Mouse (Mus musculus): Measurements from ENCODE around the gene Ccdc122. TPM values are rescaled to one million over a fixed set of nuclear protein-coding genes. Genes with fewer than 3 reads are reported as not detected.

The Ccdc122 gene
- polyA plus RNA-seq, 1 experiment from 2014 or later: 3.5 TPM

DNA sequence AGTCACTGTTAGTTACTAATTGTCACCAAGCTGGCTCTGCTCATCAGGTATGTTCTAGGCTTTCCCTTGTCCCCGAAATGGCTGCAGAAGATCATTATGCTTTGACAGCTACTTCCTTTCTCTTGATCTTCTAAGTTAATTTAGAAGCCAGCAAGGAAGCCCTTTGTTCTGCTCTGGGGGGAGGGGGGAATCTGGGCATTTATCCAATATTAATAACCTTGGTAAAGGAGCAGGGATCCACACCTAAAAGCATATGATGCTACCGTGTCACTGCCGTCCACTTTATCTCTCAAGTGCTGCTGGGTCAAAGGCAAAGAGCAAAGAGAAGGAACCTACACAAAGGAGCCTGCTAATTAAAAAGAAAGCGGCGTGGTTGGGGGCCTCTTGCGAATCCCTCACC lies 100.4 kb downstream of the Ccdc122 start:
- Histone ChIP-seq H3K9me3 (no peaks in the 10 kb centered on the region), H3K27me3 (no peaks in the 10 kb centered on the region; the same call in 1 of the 2 replicates), H3K36me3 (no peaks in the 10 kb centered on the region), H3K4me3 (no peak overlapping the region), H3K4me2 (no peak overlapping the region), H3K27ac (no peak overlapping the region), H3K4me1 (0 out of 2 replicates have a peak, but pooled peaks cover 1% of the 10 kb centered on the region), H3K9ac (no peak overlapping the region)
- no peak for ATAC-seq (ENCODE audit: insufficient number of reproducible peaks, insufficient read depth, low FRiP score, low TSS enrichment, low read depth)
- WGBS: 54% methylated on average over 6 of the region's 6 CpGs

DNA sequence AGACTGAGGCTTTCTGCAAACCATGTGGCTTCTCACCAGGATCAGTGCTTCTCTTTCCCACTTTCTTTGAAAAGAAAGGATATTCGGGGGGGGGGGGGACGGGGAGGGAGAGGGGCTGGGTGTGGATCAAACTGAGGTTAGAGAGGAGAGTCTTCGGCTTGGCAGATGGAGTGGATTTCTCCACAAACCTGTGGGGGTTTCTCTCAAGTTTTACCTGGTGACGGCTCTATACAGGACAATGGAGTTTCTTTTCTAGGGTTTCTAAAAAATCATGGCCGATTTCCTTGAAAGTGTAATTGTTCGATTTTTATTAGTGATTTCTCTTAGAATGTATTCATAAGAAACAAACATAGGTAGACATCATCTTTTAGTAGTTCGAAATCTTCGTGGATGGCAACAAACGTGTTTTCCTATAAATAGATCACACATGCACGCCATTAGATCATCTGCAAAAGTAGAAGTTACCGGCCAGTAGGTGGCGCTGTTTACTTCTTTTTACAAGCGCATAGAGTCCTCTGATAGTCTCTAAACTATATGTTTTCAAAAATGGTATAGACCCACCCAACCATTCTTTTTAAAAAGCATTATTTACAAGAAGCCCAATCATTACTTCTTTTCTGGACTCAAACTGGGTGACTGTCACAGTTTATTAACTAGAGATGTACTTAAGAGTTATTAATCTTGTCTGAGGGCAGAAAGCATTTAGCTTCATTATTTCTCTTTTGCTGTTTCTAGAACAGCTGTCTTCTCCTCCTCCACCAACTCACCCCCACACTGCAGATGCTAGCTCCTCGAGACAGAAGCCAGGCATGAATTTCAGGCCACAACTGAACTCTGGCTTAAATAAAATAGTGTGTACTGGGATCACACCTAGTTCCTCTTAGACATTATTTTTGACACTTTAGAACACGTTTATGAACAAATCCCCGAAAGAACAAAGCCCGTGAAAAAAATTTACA lies 105.0 kb downstream of the Ccdc122 start:
- WGBS: 29% methylated on average over 17 of the region's 17 CpGs
- ATAC-seq (ENCODE audit: insufficient number of reproducible peaks, insufficient read depth, low FRiP score, low TSS enrichment, low read depth): peak; percentile 72; the same call in 1 of the 2 replicates
- H3K4me3 ChIP-seq: no peak overlapping the region
- 0 out of 2 replicates have a peak overlapping the region, but pooled peaks have one; percentile 16 for H3K4me2 ChIP-seq
- no peaks in the 10 kb centered on the region for H3K9me3 ChIP-seq
- no peak overlapping the region for H3K9ac ChIP-seq
- no peaks in the 10 kb centered on the region for H3K36me3 ChIP-seq
- H3K27ac ChIP-seq: no peak overlapping the region
- H3K27me3 ChIP-seq: no peaks in the 10 kb centered on the region; the same call in 1 of the 2 replicates
- H3K4me1 ChIP-seq: 0 out of 2 replicates have a peak, but pooled peaks cover 3% of the 10 kb centered on the region

DNA sequence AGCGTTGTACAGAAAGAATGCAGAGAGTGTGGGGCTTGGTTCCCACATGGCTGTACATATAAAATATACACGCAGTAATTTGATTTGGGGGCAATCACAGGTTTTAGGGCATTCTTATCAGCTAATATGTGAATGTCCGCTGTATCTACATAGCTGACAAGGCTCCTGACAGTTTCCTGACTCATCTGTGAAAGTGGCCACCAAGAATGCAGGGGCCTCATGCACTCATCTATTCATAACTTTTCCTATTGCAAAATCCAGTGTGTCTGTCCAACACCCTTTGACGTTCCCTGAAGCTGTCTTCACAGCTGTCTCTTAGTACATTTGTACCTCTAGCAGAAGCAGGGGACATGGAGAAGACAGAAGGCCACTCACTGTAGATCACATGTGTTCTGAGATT lies 108.5 kb downstream of the Ccdc122 start:
- no peak overlapping the region for H3K4me2 ChIP-seq
- H3K27me3 ChIP-seq: no peaks in the 10 kb centered on the region; the same call in 1 of the 2 replicates
- WGBS: 81% methylated on average over 4 of the region's 4 CpGs
- H3K36me3 ChIP-seq: no peaks in the 10 kb centered on the region
- no peak overlapping the region for H3K4me3 ChIP-seq
- H3K27ac ChIP-seq: no peak overlapping the region
- H3K9me3 ChIP-seq: no peaks in the 10 kb centered on the region
- H3K9ac ChIP-seq: no peak overlapping the region
- H3K4me1 ChIP-seq: 0 out of 2 replicates have a peak, but pooled peaks cover 3% of the 10 kb centered on the region
- ATAC-seq (ENCODE audit: insufficient number of reproducible peaks, insufficient read depth, low FRiP score, low TSS enrichment, low read depth): no peak

DNA sequence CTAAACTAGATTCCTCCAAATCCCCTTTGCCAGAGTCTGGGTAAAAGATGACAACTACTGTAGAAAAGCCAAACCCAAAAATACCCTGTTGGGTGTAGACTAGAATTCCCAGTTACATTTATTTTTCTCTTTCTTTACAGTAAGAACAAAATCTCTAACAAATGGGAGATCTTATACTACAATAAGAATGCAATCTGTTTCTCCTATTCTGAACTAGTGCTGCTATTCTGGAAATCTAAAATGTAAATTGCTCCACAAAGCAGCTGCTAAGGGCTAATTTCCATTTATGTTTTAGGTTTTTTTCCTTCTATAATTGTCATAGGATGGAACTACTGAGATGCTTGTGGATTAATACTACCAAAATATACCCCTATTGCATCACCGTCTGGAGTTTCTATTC lies 111.1 kb downstream of the Ccdc122 start:
- WGBS: 91% methylated on average over 1 of the region's 1 CpGs
- Histone ChIP-seq H3K27me3 (no peaks in the 10 kb centered on the region), H3K36me3 (no peaks in the 10 kb centered on the region)

DNA sequence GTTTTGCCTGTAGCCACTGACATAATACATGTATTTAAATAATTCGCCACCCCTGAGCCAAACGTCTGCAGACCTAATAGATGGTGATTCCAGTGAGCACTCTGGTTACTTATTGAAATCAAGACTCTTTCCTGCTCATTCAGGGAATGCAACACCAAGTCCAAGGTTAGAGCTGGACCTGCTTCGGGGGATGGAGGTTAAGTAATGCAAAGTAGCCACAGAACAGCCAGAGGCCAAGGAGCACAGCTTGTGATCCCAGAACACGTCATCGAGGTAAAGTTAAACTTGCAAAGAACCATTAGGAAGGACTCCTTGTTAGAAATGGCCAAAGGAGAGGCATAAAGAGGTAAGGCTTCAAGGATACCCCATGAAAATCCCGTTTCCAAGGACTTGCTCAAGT lies 114.0 kb downstream of the Ccdc122 start:
- H3K4me2 ChIP-seq: no peak overlapping the region
- no peaks in the 10 kb centered on the region for H3K36me3 ChIP-seq
- no peak overlapping the region for H3K4me3 ChIP-seq
- no peaks in the 10 kb centered on the region for H3K9me3 ChIP-seq
- ATAC-seq (ENCODE audit: insufficient number of reproducible peaks, insufficient read depth, low FRiP score, low TSS enrichment, low read depth): no peak
- no peak overlapping the region for H3K9ac ChIP-seq
- peaks cover 19% of the 10 kb centered on the region for H3K4me1 ChIP-seq
- H3K27me3 ChIP-seq: peaks cover 7% of the 10 kb centered on the region; the same call in 1 of the 2 replicates
- WGBS: 68% methylated on average over 6 of the region's 6 CpGs
- H3K27ac ChIP-seq: no peak overlapping the region

More for the DNA sequence above, 111.1 kb downstream of the Ccdc122 start:
- Histone ChIP-seq H3K4me3 (no peak overlapping the region), H3K4me2 (no peak overlapping the region), H3K9me3 (no peaks in the 10 kb centered on the region), H3K9ac (no peak overlapping the region), H3K27ac (no peak overlapping the region), H3K4me1 (peaks cover 4% of the 10 kb centered on the region; the same call in 1 of the 2 replicates)
- ATAC-seq (ENCODE audit: insufficient number of reproducible peaks, insufficient read depth, low FRiP score, low TSS enrichment, low read depth): no peak

DNA sequence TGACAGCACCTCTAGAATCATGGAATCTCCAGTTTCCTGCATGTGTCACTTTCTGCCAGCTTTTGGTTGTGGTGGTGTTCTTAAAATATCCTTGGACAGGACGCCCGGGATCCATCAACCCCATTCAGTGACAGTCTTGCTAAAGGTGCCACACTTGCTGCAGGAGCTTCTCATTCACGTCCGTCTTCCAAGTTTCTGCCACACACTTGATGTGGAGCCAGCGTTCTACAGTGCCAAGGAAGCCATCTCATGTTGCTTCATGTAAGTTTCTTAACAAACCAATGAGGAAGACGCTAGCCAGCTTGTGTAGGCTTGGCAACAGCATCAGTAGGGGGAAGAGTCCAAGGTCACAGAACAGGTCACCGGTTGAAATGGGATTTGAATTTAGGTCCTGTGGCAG lies 114.9 kb downstream of the Ccdc122 start:
- no peak for ATAC-seq (ENCODE audit: insufficient number of reproducible peaks, insufficient read depth, low FRiP score, low TSS enrichment, low read depth)
- H3K9ac ChIP-seq: no peak overlapping the region
- WGBS: 71% methylated on average over 7 of the region's 7 CpGs
- peaks cover 24% of the 10 kb centered on the region for H3K4me1 ChIP-seq
- H3K4me3 ChIP-seq: no peak overlapping the region
- no peak overlapping the region for H3K27ac ChIP-seq
- H3K9me3 ChIP-seq: no peaks in the 10 kb centered on the region
- peaks cover 9% of the 10 kb centered on the region; the same call in 1 of the 2 replicates for H3K27me3 ChIP-seq
- H3K36me3 ChIP-seq: no peaks in the 10 kb centered on the region
- H3K4me2 ChIP-seq: no peak overlapping the region

DNA sequence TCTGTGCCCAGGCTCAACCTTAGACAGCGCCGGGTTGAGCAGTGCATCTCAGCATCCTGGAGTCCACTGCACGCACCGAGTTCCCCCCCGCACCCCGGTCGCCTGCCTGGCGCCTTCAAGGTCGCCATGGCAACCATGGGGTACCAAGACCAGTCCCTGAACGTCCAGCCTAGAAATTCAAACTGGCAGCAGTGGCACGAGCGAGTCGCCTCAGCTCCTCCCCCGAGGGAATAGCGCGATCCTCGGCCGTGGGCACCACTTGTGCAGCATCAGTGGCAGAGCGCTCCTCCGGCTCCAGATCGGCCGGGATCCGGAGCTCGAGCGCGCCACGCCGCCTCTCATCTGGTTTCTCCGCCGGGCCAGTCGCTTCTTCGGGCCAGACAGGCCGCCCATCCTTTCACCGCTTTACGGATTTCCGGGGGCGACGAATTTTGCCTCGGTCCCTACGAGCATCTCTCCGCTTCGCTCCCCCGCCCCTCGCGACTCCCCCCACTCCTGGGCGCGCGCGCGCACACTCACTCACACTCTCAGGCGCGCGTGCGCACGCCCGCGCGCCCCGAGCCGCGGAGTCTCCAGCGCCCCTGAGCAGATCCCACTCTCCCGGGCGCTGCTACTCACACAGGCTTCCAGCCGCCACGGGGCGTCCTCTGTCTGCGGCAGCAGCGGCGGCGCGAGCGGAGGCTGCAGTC lies 119.8 kb downstream of the Ccdc122 start, which contains the start of gene Enox1:
Enox1 (plus strand) TSS at position 542 of the 689 bp plus-strand sequence.
- Histone ChIP-seq H3K4me2 (peak within 1 kb of the TSS; percentile 98), H3K36me3 (no peaks in the 10 kb centered on the region), H3K4me3 (peak within 1 kb of the TSS; percentile 84), H3K4me1 (peaks cover 32% of the 10 kb centered on the region), H3K9ac (peak within 1 kb of the TSS; percentile 82), H3K27ac (peak within 1 kb of the TSS; percentile 82), H3K9me3 (no peaks in the 10 kb centered on the region), H3K27me3 (peaks cover 20% of the 10 kb centered on the region)
- ATAC-seq (ENCODE audit: insufficient number of reproducible peaks, insufficient read depth, low FRiP score, low TSS enrichment, low read depth): peak; percentile 77
- under 1% methylated on average over 72 of the region's 73 CpGs for WGBS

DNA sequence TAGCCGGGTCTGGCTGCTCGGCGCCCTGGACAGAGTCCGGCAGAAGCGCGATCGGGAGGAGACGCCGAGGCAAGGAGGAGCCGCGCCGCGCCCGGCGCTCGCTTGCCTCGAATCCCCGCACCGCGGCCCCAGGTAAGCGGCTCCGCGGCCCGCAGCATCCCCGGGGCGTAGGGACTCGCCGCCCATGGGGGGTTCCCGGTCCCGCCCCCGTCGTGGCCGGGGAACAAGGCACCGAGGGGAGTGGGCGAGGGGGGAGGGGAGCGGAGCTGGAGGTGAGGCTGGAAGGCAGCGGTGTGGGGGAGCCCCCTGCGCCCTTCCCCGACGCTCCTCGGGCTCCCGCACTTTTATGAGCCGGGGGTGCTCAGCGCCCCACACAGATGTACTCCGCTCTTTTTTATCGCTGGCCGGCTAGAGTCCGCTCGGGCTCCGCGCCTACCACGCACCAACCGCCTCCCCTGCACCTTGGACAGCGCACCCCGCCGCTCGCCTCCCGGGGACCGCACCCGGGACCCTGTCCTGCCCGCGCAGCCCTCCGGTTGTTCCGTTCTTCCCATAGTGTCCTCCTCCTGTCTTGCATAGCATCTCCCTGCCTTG lies 120.4 kb downstream of the Ccdc122 start:
- Histone ChIP-seq H3K4me2 (peak overlapping the region; percentile 98), H3K36me3 (no peaks in the 10 kb centered on the region), H3K27ac (peak overlapping the region; percentile 82), H3K9ac (peak overlapping the region; percentile 82), H3K4me3 (peak overlapping the region; percentile 84), H3K27me3 (peaks cover 20% of the 10 kb centered on the region), H3K4me1 (peaks cover 30% of the 10 kb centered on the region), H3K9me3 (no peaks in the 10 kb centered on the region)
- 1% methylated on average over 59 of the region's 64 CpGs for WGBS
- peak; percentile 61 for ATAC-seq (ENCODE audit: insufficient number of reproducible peaks, insufficient read depth, low FRiP score, low TSS enrichment, low read depth)

DNA sequence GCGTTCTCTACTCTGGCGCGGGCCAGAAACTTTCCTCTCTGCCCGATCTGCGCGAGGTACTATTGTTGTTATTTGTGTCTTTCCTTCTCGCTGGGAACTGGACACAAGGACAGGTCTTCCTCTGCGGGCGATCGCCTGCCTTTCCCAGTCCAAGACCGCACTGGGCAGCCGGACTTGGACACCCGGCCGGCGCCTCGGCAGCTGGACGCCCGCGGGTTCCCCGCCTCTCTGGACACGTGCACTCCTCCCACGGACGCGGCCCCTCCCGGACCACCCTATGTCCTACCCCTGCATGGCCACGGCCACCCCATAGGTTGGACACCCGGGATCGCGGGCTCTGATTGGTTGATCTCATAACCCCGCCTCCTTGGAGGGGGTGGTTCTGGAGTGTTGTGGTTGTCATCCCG lies 120.9 kb downstream of the Ccdc122 start:
- Histone ChIP-seq H3K9ac (peak overlapping the region; percentile 82), H3K9me3 (no peaks in the 10 kb centered on the region), H3K27ac (peak overlapping the region; percentile 82; the same call in 1 of the 2 replicates), H3K27me3 (peaks cover 20% of the 10 kb centered on the region), H3K4me3 (peak overlapping the region; percentile 84), H3K4me1 (peaks cover 30% of the 10 kb centered on the region), H3K36me3 (no peaks in the 10 kb centered on the region), H3K4me2 (peak overlapping the region; percentile 98)
- peak; percentile 85 for ATAC-seq (ENCODE audit: insufficient number of reproducible peaks, insufficient read depth, low FRiP score, low TSS enrichment, low read depth)
- 1% methylated on average over 31 of the region's 31 CpGs for WGBS

DNA sequence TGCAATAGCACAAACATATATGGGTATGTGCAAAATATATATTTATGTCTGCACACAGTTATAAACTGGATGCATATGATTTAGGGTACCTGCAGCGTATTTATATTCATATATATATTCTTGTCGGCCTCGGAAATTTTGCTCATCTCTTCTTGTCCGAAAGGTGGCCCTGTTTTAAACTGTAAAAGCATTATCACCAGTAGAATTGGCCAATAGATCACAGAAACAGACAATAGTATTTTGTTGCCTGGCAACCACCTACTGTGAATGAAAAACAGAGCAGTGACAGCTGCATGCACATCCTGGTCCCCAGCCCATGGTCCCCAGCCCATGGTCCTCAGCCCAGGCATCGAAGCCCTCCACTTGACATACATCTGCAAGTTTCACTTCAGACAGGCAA lies 122.8 kb downstream of the Ccdc122 start:
- 84% methylated on average over 5 of the region's 5 CpGs for WGBS
- no peak overlapping the region for H3K27ac ChIP-seq
- H3K36me3 ChIP-seq: no peaks in the 10 kb centered on the region
- peaks cover 22% of the 10 kb centered on the region for H3K4me1 ChIP-seq
- H3K27me3 ChIP-seq: peaks cover 20% of the 10 kb centered on the region
- H3K4me3 ChIP-seq: no peak overlapping the region
- no peak overlapping the region for H3K4me2 ChIP-seq
- no peaks in the 10 kb centered on the region for H3K9me3 ChIP-seq
- H3K9ac ChIP-seq: no peak overlapping the region
- no peak for ATAC-seq (ENCODE audit: insufficient number of reproducible peaks, insufficient read depth, low FRiP score, low TSS enrichment, low read depth)

All from embryonic facial prominence, embryonic 13.5 days (tissue).